ENCODE assay signal across 21 mouse cellular contexts in the genomic region with DNA sequence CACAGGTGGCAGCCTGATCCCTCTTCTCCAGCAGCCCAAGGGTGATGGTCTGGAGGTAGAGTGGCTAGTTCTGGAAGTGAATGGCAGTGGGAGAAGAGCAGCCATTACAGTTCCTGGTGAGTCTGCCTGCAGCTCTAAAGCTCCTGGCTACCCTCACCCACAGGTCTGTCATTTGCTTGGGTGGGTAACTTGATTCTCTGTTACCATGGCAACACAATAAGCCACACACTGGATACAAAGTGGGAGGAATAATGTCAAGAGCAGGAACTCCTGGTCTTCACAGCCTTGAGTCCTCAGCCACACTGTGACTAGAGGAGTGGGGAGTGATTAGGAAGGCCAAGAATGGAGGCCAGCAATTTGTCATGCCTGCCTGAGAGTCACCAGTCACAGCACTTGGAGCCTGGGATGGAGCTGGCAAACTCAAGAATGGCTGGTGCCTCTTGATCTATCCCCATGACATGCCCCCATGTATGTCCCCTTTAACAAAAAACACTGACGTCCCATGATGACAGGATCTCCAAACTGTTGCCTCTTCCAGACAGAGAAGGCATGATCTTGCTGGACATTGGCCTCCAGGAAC. TPM values are rescaled to one million over a fixed set of nuclear protein-coding genes. Genes with fewer than 3 reads are reported as not detected.
DNase-seq lines count a peak whose midpoint lies in the region; ATAC-seq lines count a peak whose summit lies in the region.
"Had no signal": no experiment of that assay in that cellular context is flagged by ENCODE, and none has a peak within 500 bp of the region (broad histone marks: within the 10 kb centered on the region; RNA-seq: fewer than 3 reads in every experiment).

No protein-coding gene starts in this region.

- no peak overlapping the region for H3K4me2 ChIP-seq in kidney, embryonic 14.5 days (replicated peaks; ENCODE audit: low read depth, low read length)
- no peak overlapping the region for H3K4me2 ChIP-seq in midbrain, embryonic 15.5 days
- H3K4me2 ChIP-seq: intestine, embryonic 15.5 days; midbrain, embryonic 12.5 days had no signal

- H3K27ac ChIP-seq in kidney, embryonic 14.5 days (ENCODE audit: low read depth, low read length), result no peak overlapping the region
- no peak overlapping the region for H3K27ac ChIP-seq in midbrain, embryonic 15.5 days
- H3K27ac ChIP-seq: gastrocnemius, adult 2 months; intestine, embryonic 15.5 days; midbrain, embryonic 12.5 days had no signal

- peak; percentile 46 to 53 for DNase-seq in cerebellum, postnatal 10 days
- DNase-seq in cerebellum, adult 9-10 months, result no peak
- DNase-seq in kidney, adult 9 months, result no peak
- peak; percentile 30 for DNase-seq in embryo, embryonic 11 days
- no peak for DNase-seq in layer of hippocampus, postnatal 10 days (ENCODE audit: low spot score in 2 of 2)
- DNase-seq: adrenal gland, postnatal 36 days; cerebellum, adult 11 months; gastrocnemius, adult 2 months; heart, adult 11 months; liver, postnatal 0 days; right cerebral cortex, postnatal 25 days; thymus, adult 18-20 months had no signal

- no peak overlapping the region for H3K9ac ChIP-seq in kidney, embryonic 14.5 days (ENCODE audit: low read depth, low read length)
- H3K9ac ChIP-seq in midbrain, embryonic 15.5 days, result no peak overlapping the region
- H3K9ac ChIP-seq: intestine, embryonic 15.5 days; liver, postnatal 0 days; midbrain, embryonic 12.5 days had no signal

- H3K27me3 ChIP-seq in kidney, embryonic 14.5 days (ENCODE audit: control insufficient read depth, insufficient read depth, low read length), result no peaks in the 10 kb centered on the region
- H3K27me3 ChIP-seq in midbrain, embryonic 15.5 days (replicated peaks), result no peaks in the 10 kb centered on the region
- H3K27me3 ChIP-seq: CH12.LX; intestine, embryonic 15.5 days; midbrain, embryonic 12.5 days had no signal

- H3K4me3 ChIP-seq in kidney, embryonic 14.5 days (ENCODE audit: low read length), result no peak overlapping the region
- H3K4me3 ChIP-seq in midbrain, embryonic 15.5 days, result no peak overlapping the region
- H3K4me3 ChIP-seq: gastrocnemius, adult 2 months; intestine, embryonic 15.5 days; midbrain, embryonic 12.5 days had no signal

- peak; percentile 34 for ATAC-seq in kidney, embryonic 14.5 days (ENCODE audit: low FRiP score, low TSS enrichment)
- ATAC-seq in midbrain, embryonic 15.5 days (replicated peaks), result peak; percentile 25; the same call in 1 of the 2 replicates
- no peak for ATAC-seq in erythroid progenitor cell, adult 5-6 weeks (replicated peaks; ENCODE audit: low FRiP score, poor library complexity, severe bottlenecking)
- ATAC-seq: intestine, embryonic 15.5 days; liver, postnatal 0 days had no signal

- no peaks in the 10 kb centered on the region for H3K4me1 ChIP-seq in kidney, embryonic 14.5 days (ENCODE audit: control insufficient read depth, insufficient read depth, low read length)
- peaks cover 23% of the 10 kb centered on the region for H3K4me1 ChIP-seq in midbrain, embryonic 15.5 days

- 81% methylated on average over 1 of the region's 1 CpGs for WGBS in kidney, embryonic 14.5 days
- WGBS in midbrain, embryonic 15.5 days, result 84% methylated on average over 1 of the region's 1 CpGs

- no peaks in the 10 kb centered on the region for H3K9me3 ChIP-seq in kidney, embryonic 14.5 days (ENCODE audit: control insufficient read depth, low read length)
- no peaks in the 10 kb centered on the region for H3K9me3 ChIP-seq in midbrain, embryonic 15.5 days
- H3K9me3 ChIP-seq: intestine, embryonic 15.5 days; midbrain, embryonic 12.5 days had no signal

- H3K36me3 ChIP-seq in kidney, embryonic 14.5 days (ENCODE audit: control insufficient read depth, insufficient read depth, low read length), result no peaks in the 10 kb centered on the region
- no peaks in the 10 kb centered on the region for H3K36me3 ChIP-seq in midbrain, embryonic 15.5 days (replicated peaks)
- H3K36me3 ChIP-seq: intestine, embryonic 15.5 days; midbrain, embryonic 12.5 days had no signal

RNA-seq across cellular contexts. Expression of a gene that starts 13.4 kb away (rescaled TPM):
- 3.6 and 4.5 TPM in 2 replicates for polyA plus RNA-seq in kidney, embryonic 14.5 days (2014; fragmentation: Nextera tagmentation; extraction: Ambion mirVana)
- polyA plus RNA-seq in midbrain, embryonic 15.5 days (2015; fragmentation: Nextera tagmentation; extraction: Ambion mirVana), result not detected in 2 replicates
- not detected in 2 replicates for total RNA-seq in erythroid progenitor cell, adult 5-6 weeks (2015; ENCODE audit: low replicate concordance)
- total RNA-seq in erythroid progenitor cell, adult 5-6 weeks (2017; ENCODE audit: low replicate concordance), result not detected in 2 replicates
- not detected for total RNA-seq in layer of hippocampus, postnatal 10 days (2021)
- total RNA-seq: gastrocnemius, adult 2 months; hematopoietic stem cell, adult 5-6 weeks; layer of hippocampus, postnatal 14 days had no signal
- polyA plus RNA-seq: midbrain, embryonic 12.5 days; neural tube, embryonic 11.5 days had no signal

RNA-seq across cellular contexts. Expression of a gene that starts 16.4 kb away (rescaled TPM):
- polyA plus RNA-seq in kidney, embryonic 14.5 days (2014; fragmentation: Nextera tagmentation; extraction: Ambion mirVana), result 0.29 and 0.47 TPM in 2 replicates
- polyA plus RNA-seq in midbrain, embryonic 15.5 days (2015; fragmentation: Nextera tagmentation; extraction: Ambion mirVana), result 0.68 and 0.84 TPM in 2 replicates
- total RNA-seq in erythroid progenitor cell, adult 5-6 weeks (2015; ENCODE audit: low replicate concordance), result not detected in 2 replicates
- not detected in 2 replicates for total RNA-seq in erythroid progenitor cell, adult 5-6 weeks (2017; ENCODE audit: low replicate concordance)
- total RNA-seq in layer of hippocampus, postnatal 10 days (2021), result 1 to 10 TPM; 1.9 to 3.5 TPM
- total RNA-seq: CH12.LX; hematopoietic stem cell, adult 5-6 weeks had no signal
- polyA plus RNA-seq: neural tube, embryonic 11.5 days had no signal

RNA-seq across cellular contexts. Expression of a gene that starts 57.7 kb away (rescaled TPM):
- 1.4 and 2.2 TPM in 2 replicates for polyA plus RNA-seq in kidney, embryonic 14.5 days (2014; fragmentation: Nextera tagmentation; extraction: Ambion mirVana)
- 2.2 TPM in 2 replicates for polyA plus RNA-seq in midbrain, embryonic 15.5 days (2015; fragmentation: Nextera tagmentation; extraction: Ambion mirVana)
- total RNA-seq in erythroid progenitor cell, adult 5-6 weeks (2015; ENCODE audit: low replicate concordance), result 4.2 and 6.8 TPM in 2 replicates
- total RNA-seq in erythroid progenitor cell, adult 5-6 weeks (2017; ENCODE audit: low replicate concordance), result 4.5 and 5.3 TPM in 2 replicates
- total RNA-seq in layer of hippocampus, postnatal 10 days (2021), result 10 to 100 TPM; 19.4 to 21.1 TPM

Comparison
In these comparisons a context has a peak if more than half of its experiments do, and no peak if none do; other contexts are left out.
1. DNase-seq: peak in cerebellum, postnatal 10 days (2 of 2) and embryo, embryonic 11 days (single experiment); none in cerebellum, adult 9-10 months (single experiment), kidney, adult 9 months (single experiment) and layer of hippocampus, postnatal 10 days (0 of 2).